Mouse (Mus musculus): ENCODE data around the gene Gm525. TPM values are rescaled to one million over a fixed set of nuclear protein-coding genes. Genes with fewer than 3 reads are reported as not detected.

Gm525 gene
- polyA plus RNA-seq, 1 experiment from 2014 or later, result 1.5 TPM

DNA sequence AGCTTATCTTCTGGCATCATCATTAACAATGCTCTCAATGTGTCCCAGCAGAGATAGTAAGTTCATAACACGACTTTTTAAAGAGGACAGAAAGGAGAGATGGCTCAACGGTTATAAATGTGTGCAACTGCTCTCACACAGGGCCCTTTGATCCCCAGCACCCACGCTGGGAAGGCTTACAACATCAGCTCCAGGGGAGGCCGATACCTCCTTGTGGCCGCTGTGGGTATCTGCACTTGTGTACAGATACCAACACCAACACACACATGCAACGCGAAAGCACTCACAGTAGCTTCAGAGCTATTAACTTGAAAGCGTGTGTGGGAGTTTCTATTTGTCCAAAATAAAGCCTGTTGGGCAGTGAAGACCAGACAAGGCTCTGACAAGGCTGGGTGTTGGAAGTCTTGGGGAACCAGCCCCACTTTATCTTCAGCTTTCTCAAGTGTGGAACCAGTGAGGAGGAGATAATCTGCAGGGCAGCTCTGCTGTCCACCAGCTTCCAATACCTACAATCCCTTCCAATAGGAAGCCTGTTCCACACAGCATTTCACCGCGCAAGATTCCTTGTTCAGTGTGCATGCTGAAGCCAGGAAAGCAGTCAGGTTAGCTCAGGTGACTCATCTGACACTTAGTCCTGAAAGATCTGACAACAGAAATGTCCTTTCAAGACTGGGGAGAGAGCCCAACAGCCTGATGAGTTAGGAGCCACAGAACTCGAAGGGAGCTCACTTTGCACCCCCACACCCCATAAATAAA, 14.9 kb upstream of the Gm525 start:
- Histone ChIP-seq H3K4me1 (ENCODE audit: control insufficient read depth, insufficient read depth, low read length) (peaks cover 20% of the 10 kb centered on the region), H3K27ac (ENCODE audit: low read length) (no peak overlapping the region), H3K27me3 (replicated peaks; ENCODE audit: control insufficient read depth, insufficient read depth, low read length) (no peaks in the 10 kb centered on the region), H3K4me2 (ENCODE audit: low read depth, low read length) (peak overlapping the region; percentile 97), H3K36me3 (ENCODE audit: control insufficient read depth, insufficient read depth, low read length) (no peaks in the 10 kb centered on the region), H3K9ac (ENCODE audit: low read depth, low read length) (no peak overlapping the region), H3K9me3 (ENCODE audit: control insufficient read depth, low read length) (no peaks in the 10 kb centered on the region), H3K4me3 (ENCODE audit: low read length) (peak overlapping the region; percentile 90)
- 69% methylated on average over 11 of the region's 11 CpGs for WGBS
- no peak for ATAC-seq

DNA sequence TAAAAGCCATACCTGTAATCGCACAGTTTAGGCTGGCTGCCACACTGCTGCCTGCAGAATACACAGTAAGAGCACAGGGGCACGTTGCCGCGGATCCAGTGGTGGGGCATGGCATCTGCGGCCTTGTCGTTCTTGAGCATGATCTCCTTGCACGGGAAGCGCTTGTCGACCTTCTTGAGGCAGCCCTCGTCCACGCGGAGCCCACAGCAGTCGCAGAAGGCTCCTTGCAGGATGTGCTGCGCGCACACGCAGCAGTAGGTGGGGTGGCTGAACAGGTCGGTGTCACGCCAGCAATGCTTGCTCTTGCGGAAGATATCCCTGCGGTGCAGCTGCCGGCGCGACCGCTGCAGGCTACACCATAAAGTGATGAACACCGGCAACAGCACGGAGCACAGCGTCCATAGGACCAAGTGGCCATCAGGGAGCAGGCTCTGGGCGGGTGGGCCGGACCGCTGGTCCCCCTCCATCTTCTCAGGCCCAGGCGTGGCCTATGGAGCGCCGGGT, 13.7 kb upstream of the Gm525 start:
- ATAC-seq, result peak; percentile 73
- peaks cover 20% of the 10 kb centered on the region for H3K4me1 ChIP-seq (ENCODE audit: control insufficient read depth, insufficient read depth, low read length)
- no peaks in the 10 kb centered on the region for H3K36me3 ChIP-seq (ENCODE audit: control insufficient read depth, insufficient read depth, low read length)
- peak overlapping the region; percentile 97 for H3K4me2 ChIP-seq (ENCODE audit: low read depth, low read length)
- peak overlapping the region; percentile 83 for H3K9ac ChIP-seq (ENCODE audit: low read depth, low read length)
- no peaks in the 10 kb centered on the region for H3K27me3 ChIP-seq (replicated peaks; ENCODE audit: control insufficient read depth, insufficient read depth, low read length)
- H3K27ac ChIP-seq (ENCODE audit: low read length), result peak overlapping the region; percentile 54
- peak overlapping the region; percentile 90 for H3K4me3 ChIP-seq (ENCODE audit: low read length)
- no peaks in the 10 kb centered on the region for H3K9me3 ChIP-seq (ENCODE audit: control insufficient read depth, low read length)
- WGBS, result under 1% methylated on average over 33 of the region's 33 CpGs

DNA sequence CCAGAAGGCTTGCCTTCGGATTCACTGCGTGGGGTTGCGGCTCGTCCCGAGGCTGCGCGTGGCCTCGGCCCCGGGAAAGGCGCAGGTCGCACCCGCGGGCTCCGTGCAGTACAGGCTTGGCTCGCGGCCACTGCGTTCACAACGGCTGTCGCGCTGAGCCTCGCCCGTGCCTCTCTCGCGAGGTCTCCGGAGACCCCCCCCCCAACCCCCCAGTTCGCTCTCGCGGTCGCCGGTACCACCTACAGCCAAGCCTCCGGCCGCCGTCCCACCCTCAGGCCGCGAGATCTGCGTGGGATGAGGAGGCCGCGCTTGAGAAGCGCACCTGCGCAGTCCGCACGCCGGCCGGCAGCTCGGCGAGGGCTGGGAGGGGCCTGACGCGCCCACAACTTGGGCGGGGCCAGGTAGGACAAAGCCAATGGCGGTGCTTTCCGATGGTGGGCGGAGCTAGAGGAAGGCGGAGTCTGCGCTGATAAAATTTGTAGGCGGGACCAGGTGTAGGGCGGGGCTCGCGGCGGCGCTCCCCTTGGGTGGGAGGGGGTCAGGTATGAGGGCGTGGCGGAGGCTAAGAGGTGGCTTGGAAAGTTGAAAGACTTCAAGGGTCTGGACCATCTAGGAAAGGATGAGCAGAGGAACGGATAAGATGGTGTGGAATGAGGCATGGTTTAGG, 13.1 kb upstream of the Gm525 start:
- peak overlapping the region; percentile 54 for H3K27ac ChIP-seq (ENCODE audit: low read length)
- H3K9ac ChIP-seq (ENCODE audit: low read depth, low read length), result peak overlapping the region; percentile 83
- peak overlapping the region; percentile 90 for H3K4me3 ChIP-seq (ENCODE audit: low read length)
- under 1% methylated on average over 63 of the region's 63 CpGs for WGBS
- no peaks in the 10 kb centered on the region for H3K36me3 ChIP-seq (ENCODE audit: control insufficient read depth, insufficient read depth, low read length)
- no peaks in the 10 kb centered on the region for H3K27me3 ChIP-seq (replicated peaks; ENCODE audit: control insufficient read depth, insufficient read depth, low read length)
- ATAC-seq, result peak; percentile 96
- H3K4me1 ChIP-seq (ENCODE audit: control insufficient read depth, insufficient read depth, low read length), result peaks cover 20% of the 10 kb centered on the region
- H3K4me2 ChIP-seq (ENCODE audit: low read depth, low read length), result peak overlapping the region; percentile 97
- no peaks in the 10 kb centered on the region for H3K9me3 ChIP-seq (ENCODE audit: control insufficient read depth, low read length)

DNA sequence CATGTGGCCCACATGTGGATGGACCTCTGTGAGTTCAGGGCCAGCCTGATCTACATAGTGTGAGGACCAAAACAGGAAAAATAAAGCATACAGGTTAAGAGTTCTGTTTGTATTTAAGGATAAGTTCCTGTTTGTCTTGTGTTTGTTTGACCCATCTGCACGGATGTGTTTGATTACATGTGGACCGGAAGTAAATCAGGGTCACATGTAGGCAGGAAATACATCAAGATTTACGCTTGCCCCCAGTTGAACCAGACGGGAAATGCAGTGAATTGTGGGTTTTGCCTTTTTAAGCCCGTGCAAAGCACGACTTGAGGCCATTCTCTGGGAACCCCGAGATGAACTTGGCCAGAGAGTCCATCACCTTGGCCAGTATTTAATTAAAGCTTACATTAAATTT, 12.3 kb upstream of the Gm525 start:
- ATAC-seq, result no peak
- WGBS, result 75% methylated on average over 7 of the region's 7 CpGs
- H3K4me3 ChIP-seq (ENCODE audit: low read length), result no peak overlapping the region
- H3K9me3 ChIP-seq (ENCODE audit: control insufficient read depth, low read length), result no peaks in the 10 kb centered on the region
- peaks cover 17% of the 10 kb centered on the region for H3K4me1 ChIP-seq (ENCODE audit: control insufficient read depth, insufficient read depth, low read length)
- H3K36me3 ChIP-seq (ENCODE audit: control insufficient read depth, insufficient read depth, low read length), result no peaks in the 10 kb centered on the region
- H3K9ac ChIP-seq (ENCODE audit: low read depth, low read length), result no peak overlapping the region
- no peaks in the 10 kb centered on the region for H3K27me3 ChIP-seq (replicated peaks; ENCODE audit: control insufficient read depth, insufficient read depth, low read length)
- no peak overlapping the region for H3K27ac ChIP-seq (ENCODE audit: low read length)
- H3K4me2 ChIP-seq (ENCODE audit: low read depth, low read length), result no peak overlapping the region

DNA sequence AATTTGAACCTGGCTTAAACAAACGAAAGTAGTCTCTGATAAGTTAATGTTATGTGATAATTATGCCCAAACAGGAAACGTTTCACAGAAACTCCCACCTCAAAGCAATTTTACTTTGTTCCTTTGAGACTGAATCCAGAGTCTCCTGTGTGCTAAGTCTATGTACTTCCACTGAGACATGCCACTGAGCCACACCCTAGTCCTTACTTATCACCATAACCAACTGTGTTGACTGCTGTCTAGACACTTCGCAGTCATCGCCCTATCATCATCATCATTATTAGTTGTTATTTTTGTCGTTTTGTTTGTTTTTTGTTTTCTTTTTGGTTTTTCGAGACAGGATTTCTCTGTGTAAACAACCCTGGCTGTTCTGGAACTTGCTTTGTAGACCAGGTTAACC, 9.3 kb upstream of the Gm525 start:
- H3K4me2 ChIP-seq (ENCODE audit: low read depth, low read length), result no peak overlapping the region
- peaks cover 4% of the 10 kb centered on the region for H3K4me1 ChIP-seq (ENCODE audit: control insufficient read depth, insufficient read depth, low read length)
- WGBS, result 75% methylated on average over 6 of the region's 6 CpGs
- ATAC-seq, result no peak
- no peaks in the 10 kb centered on the region for H3K27me3 ChIP-seq (replicated peaks; ENCODE audit: control insufficient read depth, insufficient read depth, low read length)
- no peak overlapping the region for H3K27ac ChIP-seq (ENCODE audit: low read length)
- H3K9ac ChIP-seq (ENCODE audit: low read depth, low read length), result no peak overlapping the region
- no peaks in the 10 kb centered on the region for H3K9me3 ChIP-seq (ENCODE audit: control insufficient read depth, low read length)
- no peak overlapping the region for H3K4me3 ChIP-seq (ENCODE audit: low read length)
- H3K36me3 ChIP-seq (ENCODE audit: control insufficient read depth, insufficient read depth, low read length), result no peaks in the 10 kb centered on the region

DNA sequence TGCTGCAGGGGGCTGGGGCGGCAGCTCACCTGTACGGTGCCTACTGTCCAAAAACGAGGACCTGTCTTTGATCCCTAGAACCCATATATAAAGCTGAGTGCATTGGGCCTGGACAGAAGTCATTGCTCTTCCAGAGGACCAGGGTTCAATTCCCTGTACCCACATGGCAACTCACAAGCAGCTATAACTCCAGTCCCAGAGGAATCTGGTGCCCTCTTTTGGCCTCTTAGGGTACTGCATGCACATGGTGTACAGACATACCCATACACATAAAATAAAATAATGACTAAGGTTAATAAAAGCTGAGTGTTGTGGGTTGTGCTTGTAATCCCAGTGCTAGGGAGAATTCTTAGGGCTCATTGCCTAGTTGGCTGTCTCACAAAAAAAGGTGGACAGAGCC, 8.3 kb upstream of the Gm525 start:
- 97% methylated on average over 3 of the region's 3 CpGs for WGBS
- ATAC-seq, result no peak
- H3K4me1 ChIP-seq (ENCODE audit: control insufficient read depth, insufficient read depth, low read length), result no peaks in the 10 kb centered on the region
- H3K4me3 ChIP-seq (ENCODE audit: low read length), result no peak overlapping the region
- no peak overlapping the region for H3K9ac ChIP-seq (ENCODE audit: low read depth, low read length)
- no peaks in the 10 kb centered on the region for H3K27me3 ChIP-seq (replicated peaks; ENCODE audit: control insufficient read depth, insufficient read depth, low read length)
- no peaks in the 10 kb centered on the region for H3K9me3 ChIP-seq (ENCODE audit: control insufficient read depth, low read length)
- no peaks in the 10 kb centered on the region for H3K36me3 ChIP-seq (ENCODE audit: control insufficient read depth, insufficient read depth, low read length)
- no peak overlapping the region for H3K4me2 ChIP-seq (ENCODE audit: low read depth, low read length)
- H3K27ac ChIP-seq (ENCODE audit: low read length), result no peak overlapping the region

DNA sequence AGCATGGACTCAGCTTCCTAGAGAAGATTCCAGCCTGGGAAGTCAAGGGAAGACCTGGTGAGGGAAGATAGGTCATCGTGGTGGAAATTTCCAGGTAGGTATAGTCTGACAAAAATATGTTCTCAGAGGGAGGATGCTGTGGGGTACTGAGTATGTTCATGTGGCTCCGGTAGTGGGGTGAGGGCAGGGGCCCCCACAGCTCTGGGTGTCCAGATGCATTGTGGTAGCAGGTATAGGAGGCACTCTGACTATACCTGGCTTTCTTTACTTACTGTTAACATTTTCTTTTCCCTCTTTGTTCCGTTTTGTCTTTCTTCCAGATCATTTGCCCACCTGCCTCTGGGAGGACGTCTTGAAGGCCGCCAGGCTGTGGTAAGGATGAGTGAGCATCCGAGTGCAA, 7.5 kb upstream of the Gm525 start:
- 81% methylated on average over 6 of the region's 6 CpGs for WGBS
- no peak overlapping the region for H3K4me2 ChIP-seq (ENCODE audit: low read depth, low read length)
- H3K9ac ChIP-seq (ENCODE audit: low read depth, low read length), result no peak overlapping the region
- no peak for ATAC-seq
- no peak overlapping the region for H3K27ac ChIP-seq (ENCODE audit: low read length)
- H3K36me3 ChIP-seq (ENCODE audit: control insufficient read depth, insufficient read depth, low read length), result no peaks in the 10 kb centered on the region
- H3K27me3 ChIP-seq (replicated peaks; ENCODE audit: control insufficient read depth, insufficient read depth, low read length), result no peaks in the 10 kb centered on the region
- no peaks in the 10 kb centered on the region for H3K4me1 ChIP-seq (ENCODE audit: control insufficient read depth, insufficient read depth, low read length)
- H3K9me3 ChIP-seq (ENCODE audit: control insufficient read depth, low read length), result no peaks in the 10 kb centered on the region
- H3K4me3 ChIP-seq (ENCODE audit: low read length), result no peak overlapping the region

DNA sequence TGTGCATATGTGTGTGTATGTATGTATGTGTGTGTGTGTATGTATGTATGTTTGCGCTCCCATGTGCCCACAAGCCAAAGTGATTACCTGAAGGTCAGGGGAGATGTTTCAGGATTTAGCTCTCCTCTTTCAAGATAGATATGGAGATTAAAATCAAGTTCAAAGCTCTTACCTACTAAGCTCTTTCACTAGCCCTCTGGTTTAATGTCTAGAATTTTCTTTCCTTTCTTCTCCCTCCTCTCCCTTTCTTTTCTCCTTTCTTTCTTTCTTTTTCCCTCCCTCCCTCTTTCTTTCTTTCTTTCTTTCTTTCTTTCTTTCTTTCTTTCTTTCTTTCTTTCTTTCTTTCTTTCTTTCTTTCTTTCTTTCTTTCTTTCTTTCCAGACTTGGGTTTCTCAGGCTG, 6.9 kb upstream of the Gm525 start, which contains the start of gene Dgke:
TSS of gene Dgke (minus strand) at position 101 of the 400 bp plus-strand sequence.
- no peak within 1 kb of the TSS for H3K27ac ChIP-seq (ENCODE audit: low read length)
- H3K36me3 ChIP-seq (ENCODE audit: control insufficient read depth, insufficient read depth, low read length), result no peaks in the 10 kb centered on the region
- no peaks in the 10 kb centered on the region for H3K27me3 ChIP-seq (replicated peaks; ENCODE audit: control insufficient read depth, insufficient read depth, low read length)
- H3K4me2 ChIP-seq (ENCODE audit: low read depth, low read length), result no peak within 1 kb of the TSS
- 93% methylated on average over 1 of the region's 1 CpGs for WGBS
- no peaks in the 10 kb centered on the region for H3K9me3 ChIP-seq (ENCODE audit: control insufficient read depth, low read length)
- no peak within 1 kb of the TSS for H3K9ac ChIP-seq (ENCODE audit: low read depth, low read length)
- no peak within 1 kb of the TSS for H3K4me3 ChIP-seq (ENCODE audit: low read length)
- H3K4me1 ChIP-seq (ENCODE audit: control insufficient read depth, insufficient read depth, low read length), result no peaks in the 10 kb centered on the region
- ATAC-seq, result no peak

DNA sequence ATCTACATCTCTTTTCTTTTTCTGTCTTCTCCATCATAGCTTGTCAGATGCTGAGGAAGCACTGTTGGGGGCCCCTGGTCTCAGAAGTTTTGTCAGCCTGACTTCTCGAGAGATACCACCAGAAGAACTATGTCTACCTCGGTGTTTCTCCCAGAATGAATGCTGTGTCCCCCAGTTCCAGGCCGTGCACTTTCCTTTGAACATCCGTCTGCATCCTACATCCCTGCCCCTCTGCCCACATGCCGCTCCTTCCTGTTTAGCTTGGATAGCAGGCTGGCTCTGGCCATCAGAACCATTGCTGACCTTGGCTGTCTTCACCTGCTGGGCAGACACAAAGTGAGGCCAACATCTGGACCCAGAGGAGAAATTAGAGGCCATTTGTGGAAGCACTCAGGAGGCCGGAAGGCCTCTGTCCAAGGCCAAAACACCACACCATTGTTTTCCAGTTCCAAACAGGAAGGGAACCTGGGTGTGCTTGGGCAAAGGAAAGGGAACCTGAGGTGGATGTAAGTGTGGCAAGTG, 6.3 kb upstream of the Gm525 start:
- no peaks in the 10 kb centered on the region for H3K36me3 ChIP-seq (ENCODE audit: control insufficient read depth, insufficient read depth, low read length)
- no peaks in the 10 kb centered on the region for H3K9me3 ChIP-seq (ENCODE audit: control insufficient read depth, low read length)
- 68% methylated on average over 6 of the region's 6 CpGs for WGBS
- no peak overlapping the region for H3K4me3 ChIP-seq (ENCODE audit: low read length)
- H3K9ac ChIP-seq (ENCODE audit: low read depth, low read length), result no peak overlapping the region
- H3K4me2 ChIP-seq (ENCODE audit: low read depth, low read length), result no peak overlapping the region
- no peak for ATAC-seq
- H3K4me1 ChIP-seq (ENCODE audit: control insufficient read depth, insufficient read depth, low read length), result no peaks in the 10 kb centered on the region
- no peak overlapping the region for H3K27ac ChIP-seq (ENCODE audit: low read length)
- no peaks in the 10 kb centered on the region for H3K27me3 ChIP-seq (replicated peaks; ENCODE audit: control insufficient read depth, insufficient read depth, low read length)
